Mouse (Mus musculus) liver, postnatal 0 days (tissue): ENCODE measurements around the gene Prss42.

Experiments
- CTCF ChIP-seq: sonication (generic); IDR thresholded peaks from 2 replicates; pipeline ENCODE4 v1.5.1; 2016; ENCODE audit warnings: antibody characterized with exemption, low read depth
- EP300 ChIP-seq: IDR thresholded peaks from 2 replicates; pipeline ENCODE4 v1.6.1; 2016; ENCODE audit warnings: antibody characterized with exemption, low read depth, mild to moderate bottlenecking

GRCm38 (mm10) chr9:110772336-110772735, 25.6 kb upstream of the Prss42 start:
- TF ChIP-seq EP300 (no peak), CTCF (no peak)
